Mouse (Mus musculus) spleen, postnatal 36 days (tissue): Measurements from ENCODE around the gene Pla2g2c.

Experiments used
- DNase-seq, 2 experiments: peaks; one replicate each; pipeline ENCODE4 v3.0.0; 2022; ENCODE audit warnings: low spot score in 2 of 2, mixed read lengths in 1 of 2

Pla2g2c gene

DNA sequence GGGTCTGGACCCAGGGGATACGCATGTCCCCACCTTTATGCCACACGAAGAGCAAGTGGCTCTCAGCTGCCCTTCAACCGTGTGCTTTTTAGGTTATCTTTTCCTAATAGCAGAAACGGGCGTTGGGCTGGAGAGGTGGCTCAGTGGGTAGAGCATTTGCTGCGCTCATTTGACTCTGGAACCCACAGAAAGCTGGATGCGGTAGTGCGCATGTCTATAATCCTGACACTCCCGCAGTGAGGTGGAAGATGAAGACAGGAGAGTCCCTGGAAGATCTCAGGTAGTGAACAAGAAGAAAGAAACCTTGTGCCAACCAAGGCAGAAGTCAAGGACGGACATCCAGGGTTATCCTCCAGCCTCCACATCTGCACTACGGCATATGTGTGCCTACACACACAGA, 15.3 kb upstream of the Pla2g2c start:
- DNase-seq, result no peak

DNA sequence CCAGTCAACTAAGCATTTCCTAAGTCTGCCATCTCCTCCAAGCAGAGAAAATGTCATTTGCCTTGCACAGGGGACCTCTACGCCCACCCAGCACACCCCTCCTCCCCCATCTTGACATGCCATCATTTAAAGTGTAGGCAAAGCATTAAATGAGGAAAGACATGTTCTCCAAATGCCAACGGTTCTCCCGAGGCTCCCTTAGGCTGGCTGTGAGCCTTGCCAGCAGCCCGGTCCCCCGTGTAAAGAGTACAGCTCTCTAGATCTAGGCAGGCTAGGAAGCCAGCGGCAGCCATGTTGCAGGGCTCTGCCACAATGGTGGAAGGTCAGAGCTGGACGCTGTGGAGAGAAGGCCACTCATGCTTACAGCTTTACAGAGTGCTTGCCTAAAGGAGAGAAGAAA, 14.6 kb upstream of the Pla2g2c start:
- DNase-seq, result no peak

DNA sequence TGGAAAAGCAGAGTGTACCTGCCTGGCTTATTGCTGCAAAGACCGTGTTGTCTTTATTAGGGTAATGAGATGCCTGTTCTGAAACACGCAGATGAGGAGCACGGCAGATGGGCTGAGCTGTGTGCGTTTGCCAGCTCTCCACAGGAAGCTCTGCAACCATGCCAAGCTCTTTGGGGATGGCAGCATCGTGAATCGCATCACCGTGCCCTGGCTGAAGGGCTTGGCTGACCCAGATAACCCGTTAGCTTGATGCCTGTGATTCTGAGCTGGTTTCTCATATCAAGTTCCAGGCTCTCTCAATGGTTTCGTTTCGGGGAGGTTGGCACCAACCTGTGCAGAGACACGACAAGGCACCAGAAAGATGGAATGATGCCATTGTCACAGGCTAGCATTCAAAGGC, 14.0 kb upstream of the Pla2g2c start:
- no peak for DNase-seq

DNA sequence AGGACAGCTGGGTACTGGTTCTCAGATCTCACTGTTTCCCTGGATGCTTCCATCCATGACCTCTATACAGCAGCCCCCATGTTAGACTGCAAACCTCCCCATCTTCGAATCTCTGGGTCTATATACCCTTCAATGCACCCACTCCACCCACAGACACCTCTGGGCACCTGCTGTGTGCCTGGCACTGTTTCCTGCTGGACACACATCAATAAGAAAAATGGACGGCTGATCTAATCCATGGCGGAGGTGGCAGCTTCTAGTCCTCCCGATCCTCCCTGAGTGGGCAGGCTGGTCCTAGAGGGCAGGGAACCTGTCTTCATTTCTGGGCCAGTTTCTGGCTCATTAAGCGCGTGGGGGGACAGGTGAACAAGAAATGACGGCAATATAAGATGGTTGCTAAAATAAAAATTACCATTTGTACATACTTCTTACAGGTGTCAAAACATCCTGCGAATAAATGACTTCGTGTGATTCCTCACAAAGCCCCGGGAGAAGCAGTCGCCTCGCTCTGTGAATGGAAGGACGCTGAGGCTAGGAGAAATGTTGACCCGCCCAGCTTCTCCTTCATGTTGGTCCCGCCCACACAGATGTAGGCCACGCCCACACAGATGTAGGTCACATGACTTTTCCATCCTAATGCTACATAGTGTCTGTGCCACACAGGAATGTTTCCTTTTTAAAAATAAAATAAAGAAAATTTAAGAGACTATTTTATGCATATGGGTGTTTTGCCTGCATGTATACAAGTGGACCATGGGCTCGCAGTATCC, 13.4 kb upstream of the Pla2g2c start:
- DNase-seq, result no peak

DNA sequence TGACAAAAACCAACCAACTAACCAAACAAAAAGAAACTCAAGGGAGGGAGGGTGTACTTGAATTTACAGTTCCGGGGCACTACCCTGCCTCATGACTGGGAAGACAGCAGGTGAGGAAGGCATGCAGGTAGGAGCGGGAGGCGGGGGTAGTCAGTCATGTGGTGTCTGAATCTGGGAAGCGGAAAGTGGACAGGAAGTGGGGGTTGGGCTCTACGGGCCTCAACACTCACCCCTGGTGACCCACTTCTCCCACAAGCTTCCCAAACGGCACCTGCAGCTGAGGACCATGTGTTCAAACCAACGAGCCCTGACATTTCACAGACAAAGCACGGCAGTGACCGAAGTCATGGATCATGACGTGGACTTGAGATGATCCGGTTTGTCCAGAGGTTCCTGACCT, 12.5 kb upstream of the Pla2g2c start:
- DNase-seq, result no peak

DNA sequence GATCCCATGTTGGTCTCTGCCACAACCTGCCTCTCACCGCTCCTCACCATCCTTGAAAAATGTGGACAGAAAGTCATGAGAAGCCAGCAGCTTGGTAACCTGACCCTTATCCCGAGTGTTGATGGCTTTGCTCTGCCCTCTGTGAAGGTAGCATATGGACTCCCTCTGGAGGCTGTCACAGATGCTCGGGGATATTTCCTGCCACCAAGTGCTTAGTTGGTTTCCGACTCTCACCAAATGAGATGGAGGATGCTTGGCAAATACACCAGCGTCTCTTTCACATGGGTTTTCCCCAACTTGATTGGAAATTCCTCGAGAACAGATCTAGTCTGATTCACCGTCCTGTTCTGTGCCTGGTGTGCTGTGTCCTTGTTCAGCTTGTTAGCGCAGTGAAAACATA, 12.0 kb upstream of the Pla2g2c start:
- no peak for DNase-seq

DNA sequence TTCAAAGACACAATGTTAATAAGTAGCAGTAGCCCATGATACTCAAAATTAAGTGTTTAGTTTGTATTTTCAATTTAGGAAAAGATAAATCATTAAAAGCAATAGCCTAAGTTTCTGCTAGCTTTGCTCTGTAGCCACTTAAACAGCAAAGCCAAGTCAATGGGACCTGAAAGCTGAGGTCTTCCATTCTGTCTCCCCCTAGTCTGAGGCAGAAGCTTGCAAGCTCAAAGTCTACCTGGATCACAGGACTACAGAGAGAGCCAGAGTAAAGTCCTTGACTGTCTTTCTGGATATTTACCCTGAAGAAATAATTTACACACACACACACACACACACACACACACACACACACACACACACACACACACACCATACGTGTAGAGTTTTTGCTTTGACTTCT, 10.4 kb upstream of the Pla2g2c start:
- no peak for DNase-seq

DNA sequence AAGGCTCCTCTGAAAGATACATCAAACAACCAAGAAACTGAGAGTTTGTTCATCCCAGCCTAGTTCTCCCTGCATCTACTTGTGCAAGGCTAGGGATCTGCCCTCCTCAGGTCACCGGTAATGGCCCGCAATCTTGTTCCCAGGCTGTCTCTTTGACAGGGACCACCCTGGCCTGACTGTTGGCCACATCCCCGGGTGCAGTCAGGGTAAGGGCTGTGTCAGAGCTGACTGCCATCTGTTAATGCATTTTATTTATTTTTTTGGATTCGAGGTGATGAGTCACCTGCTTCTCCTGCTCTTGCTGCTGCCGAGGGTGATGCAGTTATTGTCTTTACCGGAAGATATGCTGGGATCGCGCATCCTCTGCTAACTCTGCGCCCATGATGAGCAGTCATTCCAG, 7.9 kb upstream of the Pla2g2c start:
- DNase-seq, result no peak

DNA sequence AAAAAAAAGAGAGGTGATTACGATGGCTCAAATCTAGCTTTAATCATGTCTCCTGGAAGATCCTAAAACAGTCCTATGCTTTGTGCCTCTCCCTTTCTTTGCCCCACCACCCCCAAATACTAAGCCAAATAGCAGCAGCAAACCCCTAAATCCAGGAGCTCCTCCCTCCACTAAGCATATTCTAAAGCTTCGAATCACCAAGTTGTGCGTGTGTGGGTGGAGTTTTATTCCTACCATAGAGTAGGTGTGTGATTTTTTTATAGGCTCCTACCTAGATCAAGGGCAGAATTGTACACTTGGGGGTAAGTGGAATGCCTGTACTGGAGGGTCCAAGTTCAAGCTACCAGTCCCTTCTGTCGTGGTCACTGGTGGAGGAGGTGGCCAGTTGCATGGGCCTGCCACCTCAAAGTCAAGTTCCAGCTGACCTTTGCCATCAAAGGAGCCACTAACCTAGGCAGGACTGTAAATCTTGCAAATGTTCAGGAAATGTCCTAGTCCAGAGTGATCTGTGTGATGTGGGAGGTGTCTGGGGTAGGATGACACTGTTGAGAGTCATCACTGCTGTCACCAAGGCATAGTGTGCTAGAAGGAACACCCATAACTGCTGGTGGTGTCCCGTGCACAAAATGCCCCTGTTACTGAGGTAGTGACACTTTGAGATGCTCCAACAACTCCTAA, 5.9 kb upstream of the Pla2g2c start:
- DNase-seq, result no peak

DNA sequence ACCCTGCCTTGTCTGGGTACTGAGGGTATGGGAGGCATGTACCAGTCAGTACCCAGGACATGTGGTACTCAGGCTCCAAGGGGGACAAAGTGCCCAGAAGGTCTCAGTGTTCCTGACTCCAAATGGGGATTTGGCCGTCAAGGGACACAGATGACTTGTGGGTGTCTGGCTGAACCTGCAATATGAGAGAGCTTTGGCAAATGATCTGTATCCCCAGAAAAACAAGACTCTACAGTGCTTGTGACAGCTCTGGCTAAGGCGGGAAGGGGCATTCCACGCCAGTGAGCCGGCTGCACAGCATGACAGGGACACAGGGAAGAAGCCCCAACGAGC, 5.4 kb upstream of the Pla2g2c start:
- no peak for DNase-seq

DNA sequence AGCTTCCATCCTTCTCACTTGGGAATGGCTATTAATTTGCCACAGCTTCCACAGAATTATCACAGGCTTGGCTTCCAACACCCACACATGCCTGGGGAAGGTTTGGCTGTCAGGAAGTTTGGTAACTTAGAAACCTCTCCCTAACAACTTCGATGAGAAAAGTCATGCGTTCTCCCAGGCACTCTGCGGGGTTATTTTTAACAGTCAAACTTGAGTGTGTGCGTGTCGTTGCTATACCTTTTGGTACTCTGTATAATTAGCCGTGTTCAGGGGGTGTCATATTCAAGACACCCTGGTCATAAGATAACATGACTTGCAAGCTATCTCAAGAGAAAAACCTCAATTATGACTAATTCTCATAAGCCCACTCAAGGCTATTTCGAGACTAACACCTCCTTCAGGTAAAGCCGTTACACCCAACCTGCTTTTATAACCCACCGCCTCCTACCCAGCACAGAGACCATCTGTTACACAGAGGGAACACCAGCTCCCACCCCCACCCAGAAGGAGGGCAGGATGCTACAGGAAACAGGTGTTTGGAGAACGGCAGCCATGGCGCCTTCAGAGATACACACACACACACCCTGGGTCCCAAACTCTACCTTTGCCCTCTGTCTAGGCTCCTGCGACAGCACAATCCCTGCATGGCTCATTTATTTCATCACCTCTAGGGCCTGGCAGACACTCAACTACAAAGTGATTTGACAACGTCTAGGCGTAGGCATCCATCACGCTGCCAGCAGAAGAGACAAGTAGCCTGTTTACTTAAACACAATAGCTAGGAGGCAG, 905 bp upstream of the Pla2g2c start:
- DNase-seq, result no peak

DNA sequence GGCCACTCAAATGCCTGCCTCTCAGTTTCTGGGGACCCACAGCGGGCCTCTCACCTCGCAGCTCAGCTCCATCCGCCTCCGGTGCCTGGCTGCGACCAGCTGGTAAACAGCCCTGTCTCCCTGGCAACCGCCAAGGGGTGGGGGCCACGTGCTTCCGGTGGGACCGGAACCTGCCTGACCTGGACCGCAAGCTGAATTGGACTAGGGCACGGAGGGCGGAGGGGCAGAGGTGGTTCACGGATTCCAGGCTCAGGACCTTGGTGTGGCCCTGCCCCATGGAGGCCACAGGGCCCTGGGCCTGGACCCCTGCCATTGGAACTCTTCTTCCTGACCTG, 502 bp downstream of the Pla2g2c start:
- peak; percentile 23 to 34 for DNase-seq

DNA sequence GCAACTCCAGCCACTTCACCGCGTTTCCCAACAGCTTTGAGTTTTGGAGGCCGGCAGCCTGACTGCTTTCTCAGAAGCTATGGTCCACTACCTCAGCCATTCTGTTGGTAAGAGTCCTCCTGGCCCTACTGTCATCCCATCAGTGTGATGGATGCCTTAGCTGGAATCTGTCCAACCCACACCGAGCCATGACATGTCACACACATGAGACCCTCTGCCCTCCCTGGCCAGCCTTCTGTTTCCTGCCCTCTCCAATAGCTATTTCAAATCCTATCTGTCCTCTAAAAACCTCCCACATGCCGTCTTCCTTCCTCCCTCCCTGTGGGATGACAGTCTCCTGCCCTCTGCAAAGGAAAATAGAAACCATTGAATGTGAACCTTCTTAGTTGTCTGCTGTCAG, 1.2 kb downstream of the Pla2g2c start:
- no peak for DNase-seq

DNA sequence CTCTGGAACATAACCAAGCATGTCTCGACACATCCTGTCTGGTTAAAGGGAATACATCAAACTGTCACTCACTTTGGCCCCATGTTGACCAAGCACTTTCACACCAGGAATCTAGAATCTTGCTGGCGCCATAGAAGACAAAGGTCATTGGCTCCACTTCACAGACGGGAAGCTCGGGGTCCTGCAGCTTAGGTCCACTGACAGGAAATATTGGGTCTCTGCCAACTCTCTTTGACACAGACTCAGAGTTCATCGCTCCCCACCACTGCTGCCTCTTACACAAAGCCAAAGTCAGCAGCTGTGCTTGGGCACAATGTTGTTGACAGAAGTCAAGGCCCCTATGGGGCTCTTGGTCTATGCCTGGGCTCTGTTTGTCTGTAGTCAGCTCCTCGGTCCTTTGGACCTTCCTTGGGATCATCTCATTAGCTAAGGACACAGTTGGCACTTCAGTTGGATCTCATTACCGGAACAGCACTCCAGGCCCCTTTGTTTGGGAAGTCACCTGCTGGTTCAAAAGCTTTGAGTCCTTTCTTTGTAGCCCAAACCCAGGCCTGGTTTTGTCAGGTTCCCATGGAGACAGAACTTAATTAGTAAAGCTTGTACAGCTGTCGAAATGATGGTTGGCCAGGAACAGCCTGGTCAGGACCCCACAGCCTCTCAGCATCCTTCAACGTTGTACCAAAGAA, 4.6 kb downstream of the Pla2g2c start:
- DNase-seq, result peak in 1 of 2 experiments; percentile 14

DNA sequence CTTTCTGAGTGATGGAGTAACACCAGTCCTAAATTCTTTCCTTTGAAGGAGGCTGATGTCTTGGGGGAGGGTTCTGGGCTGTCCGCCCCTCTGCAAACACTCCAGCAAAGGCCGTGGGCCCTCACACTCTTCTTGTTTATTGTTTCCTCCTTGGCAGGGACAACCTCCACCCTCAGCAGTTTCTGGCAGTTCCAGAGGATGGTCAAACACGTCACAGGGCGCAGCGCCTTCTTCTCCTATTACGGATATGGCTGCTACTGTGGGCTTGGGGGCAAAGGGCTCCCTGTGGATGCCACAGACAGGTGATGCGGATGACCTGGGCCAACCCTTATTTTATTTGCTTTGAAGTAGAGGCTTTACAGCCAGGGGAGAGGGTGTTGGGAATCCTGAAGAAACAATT, 9.5 kb downstream of the Pla2g2c start:
- no peak for DNase-seq

DNA sequence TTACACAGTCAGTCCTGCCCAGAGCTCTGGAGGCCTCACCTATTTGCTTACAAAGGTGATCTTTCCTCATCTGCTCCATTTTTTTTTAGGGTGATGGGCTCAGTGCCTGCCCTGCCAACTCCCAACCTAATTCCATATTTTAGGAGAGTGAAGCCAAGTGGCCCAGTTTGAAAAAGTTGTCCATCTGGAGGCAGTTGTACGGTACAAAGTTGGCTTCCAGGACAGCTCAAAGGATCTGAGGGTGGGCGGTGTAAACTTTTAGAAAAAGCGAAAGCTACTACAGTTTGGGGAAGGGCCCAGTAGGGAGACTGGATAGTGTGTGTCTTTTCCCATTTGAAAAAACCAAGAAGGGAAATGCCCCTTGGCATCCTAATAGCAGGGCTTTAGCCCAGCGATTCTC, 10.3 kb downstream of the Pla2g2c start:
- no peak for DNase-seq

DNA sequence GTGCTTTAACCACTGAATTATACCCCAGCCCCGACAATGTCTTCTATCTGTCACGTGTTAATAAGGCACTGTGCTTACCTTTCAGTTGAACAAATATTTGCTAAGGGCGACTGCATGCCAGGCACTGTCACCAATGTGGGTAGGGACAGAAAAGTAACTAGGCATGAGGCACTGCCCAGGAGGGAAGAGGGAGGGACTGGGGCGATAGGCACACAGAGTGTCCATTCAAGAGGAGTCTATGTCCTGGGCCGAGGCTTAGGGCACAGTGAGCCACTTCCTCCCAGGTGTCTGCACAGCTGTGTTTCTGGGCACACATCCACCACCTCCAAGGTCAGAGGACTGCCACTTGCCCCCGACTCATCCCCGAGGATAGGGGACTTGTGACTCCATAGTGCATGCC, 12.4 kb downstream of the Pla2g2c start, which contains the start of gene Ubxn10:
Gene Ubxn10, minus strand, starts transcription at position 137 of the 400 bp plus-strand sequence.
- DNase-seq, result no peak

DNA sequence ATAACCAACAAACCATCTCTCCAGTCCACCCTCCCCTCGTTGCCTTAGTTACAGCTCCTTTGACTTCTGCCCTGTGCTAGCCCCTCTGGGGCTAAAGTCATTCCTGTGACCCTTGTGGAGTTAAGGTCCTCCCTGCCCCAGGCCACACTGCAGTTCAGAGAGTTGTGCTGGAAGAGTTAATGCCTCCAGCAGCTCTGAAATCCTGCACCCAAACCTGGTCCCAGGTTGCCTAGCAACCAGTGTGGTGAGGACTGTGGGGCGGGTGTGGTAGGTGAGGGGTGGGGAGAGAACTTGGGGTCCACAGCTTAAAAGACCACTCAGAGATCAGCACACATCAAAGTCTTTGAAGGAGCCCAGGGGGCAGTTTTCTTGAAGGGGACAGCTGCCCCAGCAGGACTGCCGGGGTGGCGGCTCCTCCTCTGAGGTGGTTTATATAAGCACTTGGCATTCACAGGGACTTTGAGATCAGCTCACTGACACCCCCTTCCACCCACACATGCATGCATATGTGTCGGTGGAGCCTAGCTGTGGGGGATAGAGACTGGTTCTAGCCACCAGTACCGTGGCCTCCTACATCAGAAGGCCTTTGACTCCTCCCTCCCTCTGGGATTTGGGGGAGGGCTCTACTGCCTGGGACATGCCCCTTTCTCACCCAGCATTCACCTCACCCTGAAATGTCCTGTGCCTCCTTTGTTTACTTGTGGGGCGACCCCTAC, 14.7 kb downstream of the Pla2g2c start:
- DNase-seq, result no peak

DNA sequence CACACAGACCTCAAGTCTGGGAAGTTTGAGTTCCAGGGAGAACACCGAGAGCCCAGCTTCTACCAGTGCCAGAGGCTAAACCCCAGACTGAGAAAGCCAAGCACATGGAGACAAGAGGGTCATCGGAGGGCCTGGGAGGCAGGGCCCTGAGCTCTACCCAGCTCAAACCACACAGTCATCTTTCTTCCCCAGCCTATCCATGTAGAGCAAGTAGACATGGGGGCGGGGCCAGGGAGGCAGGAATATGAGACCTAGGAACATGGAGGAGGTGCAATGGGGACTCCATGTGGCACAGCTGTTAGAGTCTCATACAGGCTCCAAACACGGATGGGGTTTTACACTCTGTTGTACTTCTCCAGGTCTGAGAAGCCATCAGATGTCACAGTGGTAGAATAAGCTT, 21.3 kb downstream of the Pla2g2c start:
- DNase-seq, result no peak

DNA sequence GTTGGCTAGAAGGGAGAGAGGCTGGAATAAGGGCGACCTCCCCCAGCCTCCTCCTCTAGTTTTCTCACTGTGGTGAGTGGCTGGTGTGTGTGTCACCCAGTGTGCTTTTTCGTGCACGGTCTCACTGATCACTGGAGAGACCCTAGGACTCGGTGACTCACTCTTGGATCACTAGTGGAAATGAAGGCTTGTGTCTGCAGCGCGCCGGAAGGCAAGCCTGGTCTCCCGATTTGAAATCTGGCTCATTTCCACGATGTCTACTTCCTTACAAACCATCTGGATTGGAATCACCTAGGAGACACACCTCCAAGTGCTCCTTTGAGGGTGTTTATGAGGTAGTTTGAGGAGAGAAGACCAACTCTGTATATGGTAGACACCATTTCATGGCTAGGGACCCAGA, 22.3 kb downstream of the Pla2g2c start:
- DNase-seq, result no peak

DNA sequence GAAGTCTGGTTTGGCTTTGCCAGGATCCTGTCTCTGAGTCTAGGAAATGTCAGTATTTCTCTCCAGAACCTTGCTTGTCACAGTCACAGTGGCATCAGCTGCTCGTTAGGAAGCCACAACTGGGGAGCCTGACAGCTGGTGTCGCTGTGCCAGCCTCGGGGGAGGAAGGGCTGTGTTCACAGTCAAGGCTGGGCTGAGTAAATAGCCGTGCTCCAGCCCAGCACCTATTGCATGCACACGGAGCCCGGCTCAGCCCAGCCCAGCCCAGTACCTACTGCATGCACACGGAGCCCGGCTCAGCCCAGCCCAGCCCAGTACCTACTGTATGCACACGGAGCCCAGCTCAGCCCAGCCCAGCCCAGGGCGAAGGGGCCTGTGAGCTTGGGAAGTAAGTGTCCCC, 23.3 kb downstream of the Pla2g2c start:
- DNase-seq, result no peak
